ENCODE assay signal across 8 mouse cellular contexts in genomic region chr11:94149509-94150259, GRCm38 (mm10).
DNase-seq lines count a peak whose midpoint lies in the region; ATAC-seq and TF ChIP-seq lines count a peak whose summit lies in the region.

No protein-coding gene starts in this region.

- WGBS in heart, postnatal 0 days, result 32% methylated on average over 16 of the region's 16 CpGs
- 26% methylated on average over 16 of the region's 16 CpGs for whole genome bisulfite sequencing in limb, embryonic 13.5 days
- WGBS in midbrain, postnatal 0 days, result 24% methylated on average over 16 of the region's 16 CpGs

- H3K9me3 ChIP-seq in heart, postnatal 0 days (replicated peaks; ENCODE audit: control insufficient read depth, low read length), result no peaks in the 10 kb centered on the region
- H3K9me3 ChIP-seq in limb, embryonic 13.5 days, result no peaks in the 10 kb centered on the region
- no peaks in the 10 kb centered on the region for H3K9me3 ChIP-seq in midbrain, postnatal 0 days (ENCODE audit: low read length)

- peak overlapping the region; percentile 69 for H3K9ac ChIP-seq in heart, postnatal 0 days (replicated peaks; ENCODE audit: low read depth, low read length)
- peak overlapping the region; percentile 63 for H3K9ac ChIP-seq in limb, embryonic 13.5 days
- H3K9ac ChIP-seq in midbrain, postnatal 0 days (replicated peaks; ENCODE audit: low read length, poor library complexity, severe bottlenecking), result peak overlapping the region; percentile 70

- H3K27ac ChIP-seq in heart, postnatal 0 days (ENCODE audit: low read depth), result peak overlapping the region; percentile 39
- no peak overlapping the region for H3K27ac ChIP-seq in limb, embryonic 13.5 days
- H3K27ac ChIP-seq in midbrain, postnatal 0 days (ENCODE audit: low read depth, low read length), result peak overlapping the region; percentile 94

- DNase-seq in right cerebral cortex, adult 18-20 months, result peak; percentile 42
- DNase-seq in right cerebral cortex, postnatal 25 days, result no peak
- peak; percentile 73 to 77 for DNase-seq in cerebellum, postnatal 36 days
- DNase-seq in heart, postnatal 0 days (ENCODE audit: low spot score), result no peak
- peak; percentile 79 for DNase-seq in midbrain, postnatal 0 days (ENCODE audit: low spot score)
- no peak for DNase-seq in frontal cortex, postnatal 10 days (ENCODE audit: low spot score in 2 of 2)
- no peak for DNase-seq in MN1 (ENCODE audit: low spot score)

- H3K4me2 ChIP-seq in heart, postnatal 0 days (ENCODE audit: low read depth, low read length), result peak overlapping the region; percentile 83
- peak overlapping the region; percentile 88 for H3K4me2 ChIP-seq in limb, embryonic 13.5 days (replicated peaks)
- H3K4me2 ChIP-seq in midbrain, postnatal 0 days (ENCODE audit: low read depth, low read length, poor library complexity, severe bottlenecking), result peak overlapping the region; percentile 76

- peak overlapping the region; percentile 54 for H3K4me3 ChIP-seq in heart, postnatal 0 days (ENCODE audit: low read depth, low read length)
- H3K4me3 ChIP-seq in limb, embryonic 13.5 days, result peak overlapping the region; percentile 48
- H3K4me3 ChIP-seq in midbrain, postnatal 0 days (ENCODE audit: low read depth, low read length), result peak overlapping the region; percentile 37

- no peak for TF ChIP-seq CTCF in heart, postnatal 0 days (IDR thresholded peaks at IDR 0.05; ENCODE audit: low read depth)
- no peak for TF ChIP-seq CTCF in midbrain, postnatal 0 days (IDR thresholded peaks at IDR 0.05)

- peaks cover 5% of the 10 kb centered on the region; the same call in 1 of the 2 replicates for H3K4me1 ChIP-seq in heart, postnatal 0 days (ENCODE audit: control insufficient read depth, insufficient read depth)
- H3K4me1 ChIP-seq in limb, embryonic 13.5 days, result peaks cover 24% of the 10 kb centered on the region
- peaks cover 7% of the 10 kb centered on the region; the same call in 1 of the 2 replicates for H3K4me1 ChIP-seq in midbrain, postnatal 0 days (ENCODE audit: insufficient read depth, low read length)

- H3K27me3 ChIP-seq in heart, postnatal 0 days (ENCODE audit: control insufficient read depth, insufficient read depth, low read length), result peaks cover 7% of the 10 kb centered on the region; the same call in 1 of the 2 replicates
- peaks cover 24% of the 10 kb centered on the region; the same call in 1 of the 2 replicates for H3K27me3 ChIP-seq in limb, embryonic 13.5 days
- no peaks in the 10 kb centered on the region for H3K27me3 ChIP-seq in midbrain, postnatal 0 days (ENCODE audit: insufficient read depth, low read length)

- ATAC-seq in heart, postnatal 0 days (ENCODE audit: insufficient read depth, low read depth), result 0 out of 2 replicates have a peak, but pooled peaks have one; percentile 15
- ATAC-seq in limb, embryonic 13.5 days (ENCODE audit: low FRiP score, low read depth), result no peak
- peak; percentile 12; the same call in 1 of the 2 replicates for ATAC-seq in midbrain, postnatal 0 days (ENCODE audit: low FRiP score)

- no peak for TF ChIP-seq EP300 in heart, postnatal 0 days (IDR thresholded peaks at IDR 0.05; ENCODE audit: low read depth)

- H3K36me3 ChIP-seq in heart, postnatal 0 days (replicated peaks; ENCODE audit: control insufficient read depth, insufficient read depth, low read length), result no peaks in the 10 kb centered on the region
- H3K36me3 ChIP-seq in limb, embryonic 13.5 days, result no peaks in the 10 kb centered on the region
- H3K36me3 ChIP-seq in midbrain, postnatal 0 days (ENCODE audit: insufficient read depth, low read length), result no peaks in the 10 kb centered on the region

Comparison
In these comparisons a context has a peak if more than half of its experiments do, and no peak if none do; other contexts are left out.
1. DNase-seq: peak in right cerebral cortex, adult 18-20 months (single experiment), cerebellum, postnatal 36 days (2 of 2) and midbrain, postnatal 0 days (single experiment); none in right cerebral cortex, postnatal 25 days (single experiment), heart, postnatal 0 days (single experiment), frontal cortex, postnatal 10 days (0 of 2) and MN1 (single experiment).
2. Peak in every context shown above with its lines, with median percentiles within 50 percentile points of each other: H3K4me2 ChIP-seq, H3K4me3 ChIP-seq and H3K9ac ChIP-seq.